Mouse (Mus musculus): ENCODE measurements around the gene Slc25a17. TPM values are rescaled to one million over a fixed set of nuclear protein-coding genes. Genes with fewer than 3 reads are reported as not detected.

The Slc25a17 gene
- polyA plus RNA-seq, 2 experiments = 25.1 to 40.0 TPM

- H3K27ac ChIP-seq = no peak overlapping the region
- H3K9ac ChIP-seq (replicated peaks) = no peak overlapping the region
- no peak for TF ChIP-seq CTCF (IDR thresholded peaks at IDR 0.05; ENCODE audit: low read depth)
- no peak for TF ChIP-seq EP300 (IDR thresholded peaks at IDR 0.05; ENCODE audit: low read depth)
- H3K4me1 ChIP-seq (replicated peaks; ENCODE audit: control insufficient read depth in 2 of 2, insufficient read depth in 2 of 2, low read length in 1 of 2) = no peaks in the 10 kb centered on the region
- no peak overlapping the region for H3K4me3 ChIP-seq (ENCODE audit: insufficient read depth in 1 of 2, low read depth in 2 of 2, low read length in 2 of 2)
- 77% methylated on average over 3 of the region's 3 CpGs for WGBS (ENCODE audit: insufficient replicate concordance)
- ATAC-seq (ENCODE audit: insufficient read depth) = no peak
- no peak overlapping the region for H3K4me2 ChIP-seq (ENCODE audit: low read depth)
- peaks cover 24% of the 10 kb centered on the region for H3K36me3 ChIP-seq (replicated peaks; ENCODE audit: control insufficient read depth, insufficient read depth, low read depth)
- DNase-seq (ENCODE audit: low read depth in 3 of 3, low spot score in 3 of 3) = no peak
- no peaks in the 10 kb centered on the region for H3K27me3 ChIP-seq (ENCODE audit: control insufficient read depth, insufficient read depth, low read length)
- H3K9me3 ChIP-seq (ENCODE audit: control insufficient read depth, low read length) = no peaks in the 10 kb centered on the region
Observed at GRCm38 (mm10) chr15:81320137-81320536, 40.5 kb downstream of the Slc25a17 start.

- Histone ChIP-seq H3K4me2 (ENCODE audit: low read depth) (no peak overlapping the region), H3K36me3 (replicated peaks; ENCODE audit: control insufficient read depth, insufficient read depth, low read depth) (peaks cover 24% of the 10 kb centered on the region), H3K9ac (replicated peaks) (no peak overlapping the region), H3K27ac (no peak overlapping the region), H3K9me3 (ENCODE audit: control insufficient read depth, low read length) (no peaks in the 10 kb centered on the region), H3K27me3 (ENCODE audit: control insufficient read depth, insufficient read depth, low read length) (no peaks in the 10 kb centered on the region), H3K4me3 (ENCODE audit: insufficient read depth in 1 of 2, low read depth in 2 of 2, low read length in 2 of 2) (no peak overlapping the region), H3K4me1 (replicated peaks; ENCODE audit: control insufficient read depth in 2 of 2, insufficient read depth in 2 of 2, low read length in 1 of 2) (no peaks in the 10 kb centered on the region)
- TF ChIP-seq CTCF (IDR thresholded peaks at IDR 0.05; ENCODE audit: low read depth) (no peak), EP300 (IDR thresholded peaks at IDR 0.05; ENCODE audit: low read depth) (no peak)
- WGBS (ENCODE audit: insufficient replicate concordance) = 84% methylated on average over 9 of the region's 9 CpGs
- DNase-seq (ENCODE audit: low read depth in 3 of 3, low spot score in 3 of 3) (no peak), ATAC-seq (ENCODE audit: insufficient read depth) (no peak)
Observed at GRCm38 (mm10) chr15:81319462-81319861, 41.1 kb downstream of the Slc25a17 start.

- 0 out of 4 replicates have a peak, but pooled peaks cover 0 to 1% of the 10 kb centered on the region in 2 experiments for H3K4me1 ChIP-seq (replicated peaks; ENCODE audit: control insufficient read depth in 2 of 2, insufficient read depth in 2 of 2, low read length in 1 of 2)
- no peak overlapping the region for H3K4me2 ChIP-seq (ENCODE audit: low read depth)
- DNase-seq (ENCODE audit: low read depth in 3 of 3, low spot score in 3 of 3) (no peak), ATAC-seq (ENCODE audit: insufficient read depth) (no peak)
- H3K4me3 ChIP-seq (ENCODE audit: insufficient read depth in 1 of 2, low read depth in 2 of 2, low read length in 2 of 2) = no peak overlapping the region
- H3K27me3 ChIP-seq (ENCODE audit: control insufficient read depth, insufficient read depth, low read length) = no peaks in the 10 kb centered on the region
- 58% methylated on average over 3 of the region's 3 CpGs for WGBS (ENCODE audit: insufficient replicate concordance)
- H3K36me3 ChIP-seq (replicated peaks; ENCODE audit: control insufficient read depth, insufficient read depth, low read depth) = peaks cover 7% of the 10 kb centered on the region
- no peaks in the 10 kb centered on the region for H3K9me3 ChIP-seq (ENCODE audit: control insufficient read depth, low read length)
- no peak for TF ChIP-seq CTCF (IDR thresholded peaks at IDR 0.05; ENCODE audit: low read depth)
- TF ChIP-seq EP300 (IDR thresholded peaks at IDR 0.05; ENCODE audit: low read depth) = no peak
- H3K9ac ChIP-seq (replicated peaks) = no peak overlapping the region
- H3K27ac ChIP-seq = no peak overlapping the region
Observed at GRCm38 (mm10) chr15:81313928-81314327, 46.7 kb downstream of the Slc25a17 start.

- no peak overlapping the region for H3K4me2 ChIP-seq (ENCODE audit: low read depth)
- H3K27me3 ChIP-seq (ENCODE audit: control insufficient read depth, insufficient read depth, low read length) = no peaks in the 10 kb centered on the region
- 0 out of 4 replicates have a peak, but pooled peaks cover 0 to 1% of the 10 kb centered on the region in 2 experiments for H3K4me1 ChIP-seq (replicated peaks; ENCODE audit: control insufficient read depth in 2 of 2, insufficient read depth in 2 of 2, low read length in 1 of 2)
- no peak overlapping the region for H3K4me3 ChIP-seq (ENCODE audit: insufficient read depth in 1 of 2, low read depth in 2 of 2, low read length in 2 of 2)
- H3K36me3 ChIP-seq (replicated peaks; ENCODE audit: control insufficient read depth, insufficient read depth, low read depth) = no peaks in the 10 kb centered on the region
- TF ChIP-seq EP300 (IDR thresholded peaks at IDR 0.05; ENCODE audit: low read depth) = no peak
- no peak for TF ChIP-seq CTCF (IDR thresholded peaks at IDR 0.05; ENCODE audit: low read depth)
- H3K9ac ChIP-seq (replicated peaks) = no peak overlapping the region
- WGBS (ENCODE audit: insufficient replicate concordance) = 72% methylated on average over 6 of the region's 6 CpGs
- no peaks in the 10 kb centered on the region for H3K9me3 ChIP-seq (ENCODE audit: control insufficient read depth, low read length)
- DNase-seq (ENCODE audit: low read depth in 3 of 3, low spot score in 3 of 3) (no peak), ATAC-seq (ENCODE audit: insufficient read depth) (no peak)
- no peak overlapping the region for H3K27ac ChIP-seq
Observed at GRCm38 (mm10) chr15:81311026-81311425, 49.6 kb downstream of the Slc25a17 start.

- no peak for TF ChIP-seq CTCF (IDR thresholded peaks at IDR 0.05; ENCODE audit: low read depth)
- no peak for ATAC-seq (ENCODE audit: insufficient read depth)
Observed at GRCm38 (mm10) chr15:81310353-81310752, 50.3 kb downstream of the Slc25a17 start.

More at GRCm38 (mm10) chr15:81310353-81310752, 50.3 kb downstream of the Slc25a17 start:
- Histone ChIP-seq H3K36me3 (replicated peaks; ENCODE audit: control insufficient read depth, insufficient read depth, low read depth) (no peaks in the 10 kb centered on the region), H3K9me3 (ENCODE audit: control insufficient read depth, low read length) (no peaks in the 10 kb centered on the region), H3K4me1 (replicated peaks; ENCODE audit: control insufficient read depth in 2 of 2, insufficient read depth in 2 of 2, low read length in 1 of 2) (0 out of 4 replicates have a peak, but pooled peaks cover 0 to 1% of the 10 kb centered on the region in 2 experiments), H3K4me2 (ENCODE audit: low read depth) (no peak overlapping the region), H3K4me3 (ENCODE audit: insufficient read depth in 1 of 2, low read depth in 2 of 2, low read length in 2 of 2) (no peak overlapping the region), H3K9ac (replicated peaks) (no peak overlapping the region), H3K27me3 (ENCODE audit: control insufficient read depth, insufficient read depth, low read length) (no peaks in the 10 kb centered on the region), H3K27ac (no peak overlapping the region)
- WGBS (ENCODE audit: insufficient replicate concordance) = 81% methylated on average over 9 of the region's 9 CpGs
- DNase-seq (ENCODE audit: low read depth in 3 of 3, low spot score in 3 of 3) = no peak
